Mouse (Mus musculus): ENCODE measurements around the gene Fgfr2. TPM values are rescaled to one million over a fixed set of nuclear protein-coding genes. Genes with fewer than 3 reads are reported as not detected.

Gene Fgfr2
- polyA plus RNA-seq, 1 experiment: 0.17 TPM

DNA sequence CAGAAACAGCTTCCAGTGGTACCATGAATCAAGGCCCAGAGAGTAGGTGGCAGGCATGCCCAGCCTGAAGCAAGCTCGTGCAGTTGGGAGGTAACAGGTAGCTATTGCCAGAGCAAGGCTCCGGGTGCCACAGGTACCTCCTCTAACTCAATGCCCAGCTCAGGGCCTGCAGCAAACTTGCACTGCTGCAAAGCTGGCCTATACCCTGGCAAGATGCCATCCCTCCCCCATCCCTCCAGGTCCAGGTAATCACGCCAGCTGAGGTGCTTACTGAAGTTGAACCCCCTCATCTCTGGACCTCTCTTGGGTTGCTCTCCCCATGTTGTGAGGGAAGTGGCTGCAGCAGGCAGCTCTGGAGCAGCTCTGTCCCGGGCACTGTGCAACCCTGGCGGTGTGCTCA lies 464.5 kb downstream of the Fgfr2 start:
- no peaks in the 10 kb centered on the region for H3K79me2 ChIP-seq (ENCODE audit: control insufficient read depth, insufficient read depth)
- H3K4me2 ChIP-seq (ENCODE audit: low read depth): no peak overlapping the region
- H3ac ChIP-seq (ENCODE audit: control insufficient read depth, insufficient read length): no peak overlapping the region
- no peaks in the 10 kb centered on the region for H3K27me3 ChIP-seq (ENCODE audit: control insufficient read depth, insufficient read depth, insufficient read length)
- TF ChIP-seq POLR2A (IDR thresholded peaks at IDR 0.05; ENCODE audit: insufficient read length, low read depth): no peak
- H3K36me3 ChIP-seq (ENCODE audit: control insufficient read depth, insufficient read depth): no peaks in the 10 kb centered on the region
- H3K4me3 ChIP-seq: no peak overlapping the region

DNA sequence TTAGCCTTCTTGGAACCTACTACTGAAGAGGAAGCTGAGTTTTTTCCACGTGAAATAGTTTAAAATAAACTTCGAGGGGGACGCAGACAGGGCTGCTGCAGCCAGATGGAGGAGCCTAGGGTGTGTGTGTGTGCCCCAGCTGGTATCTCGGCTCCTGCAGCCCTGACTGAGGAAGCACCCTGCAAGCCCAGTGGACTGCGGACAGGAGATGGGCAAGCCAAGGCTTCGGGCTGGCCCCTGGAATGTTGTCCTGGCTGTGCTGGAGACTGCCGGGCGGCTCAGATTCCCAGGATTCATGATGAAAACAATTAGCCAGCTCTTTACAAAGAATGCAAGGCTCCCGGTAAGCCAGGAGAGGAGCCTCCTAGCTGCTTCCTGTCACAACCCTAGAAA lies 465.1 kb downstream of the Fgfr2 start:
- no peak overlapping the region for H3ac ChIP-seq (ENCODE audit: control insufficient read depth, insufficient read length)
- no peaks in the 10 kb centered on the region for H3K79me2 ChIP-seq (ENCODE audit: control insufficient read depth, insufficient read depth)
- no peaks in the 10 kb centered on the region for H3K36me3 ChIP-seq (ENCODE audit: control insufficient read depth, insufficient read depth)
- TF ChIP-seq E2F4 (IDR thresholded peaks at IDR 0.05; ENCODE audit: insufficient read depth) (no peak), MYOG (IDR thresholded peaks at IDR 0.05; ENCODE audit: control insufficient read depth in 1 of 3, insufficient read depth in 1 of 3, insufficient read length in 2 of 3, low read depth in 2 of 3) (no peak), CEBPB (IDR thresholded peaks at IDR 0.05; ENCODE audit: insufficient read depth, poor library complexity, severe bottlenecking) (no peak), MAX (IDR thresholded peaks at IDR 0.05; ENCODE audit: low read depth) (no peak), USF1 (IDR thresholded peaks at IDR 0.05; ENCODE audit: low read depth) (no peak), REST (IDR thresholded peaks at IDR 0.05; ENCODE audit: insufficient read depth, insufficient read length) (no peak)
- H3K27me3 ChIP-seq (ENCODE audit: control insufficient read depth, insufficient read depth, insufficient read length): peaks cover 5% of the 10 kb centered on the region
- no peak overlapping the region for H3K4me3 ChIP-seq
- H3K4me2 ChIP-seq (ENCODE audit: low read depth): no peak overlapping the region

DNA sequence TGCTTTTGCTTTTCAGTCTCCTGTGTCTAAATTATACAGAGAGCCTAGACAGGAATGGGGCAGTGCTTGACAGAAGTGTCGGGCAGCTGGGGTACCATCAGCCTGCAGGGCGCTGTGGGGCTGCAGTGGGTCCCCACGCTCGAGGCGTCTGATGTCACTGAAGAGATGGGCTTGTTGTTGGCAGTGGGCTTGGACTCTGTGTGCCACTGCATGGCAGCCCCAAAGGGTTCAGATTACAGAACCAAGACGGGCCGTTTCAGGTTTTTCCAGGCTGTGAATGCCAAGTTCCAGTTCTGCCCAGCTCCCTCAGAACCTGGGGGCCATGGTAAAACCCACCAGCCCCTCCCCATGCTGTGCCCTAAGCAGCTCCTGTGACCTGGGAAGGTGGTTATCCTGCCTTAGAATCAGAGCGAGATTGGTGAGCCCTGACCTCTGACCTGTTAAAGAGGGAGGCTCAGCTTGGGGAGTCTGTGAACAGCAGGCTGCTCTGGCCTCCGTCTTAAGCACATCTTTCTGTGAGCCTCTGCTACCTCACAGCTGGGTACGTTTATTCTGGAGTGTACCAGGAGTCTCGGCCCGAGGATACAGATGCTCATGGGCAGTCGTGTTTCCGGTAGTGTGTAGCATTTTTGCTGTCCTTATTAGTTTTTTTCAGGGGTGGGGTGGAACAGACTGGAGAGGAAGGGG lies 465.6 kb downstream of the Fgfr2 start:
- Histone ChIP-seq H3K4me3 (no peak overlapping the region), H3K27me3 (ENCODE audit: control insufficient read depth, insufficient read depth, insufficient read length) (peaks cover 10% of the 10 kb centered on the region), H3ac (ENCODE audit: control insufficient read depth, insufficient read length) (no peak overlapping the region), H3K79me2 (ENCODE audit: control insufficient read depth, insufficient read depth) (no peaks in the 10 kb centered on the region), H3K4me2 (ENCODE audit: low read depth) (no peak overlapping the region), H3K36me3 (ENCODE audit: control insufficient read depth, insufficient read depth) (no peaks in the 10 kb centered on the region)
- TF ChIP-seq MYOD1 (IDR thresholded peaks at IDR 0.05; ENCODE audit: control insufficient read depth in 1 of 3, insufficient read length in 2 of 3, low read depth in 2 of 3) (no peak), USF1 (IDR thresholded peaks at IDR 0.05; ENCODE audit: low read depth) (no peak), TCF12 (IDR thresholded peaks at IDR 0.05; ENCODE audit: insufficient read depth, poor library complexity, severe bottlenecking) (no peak), E2F4 (IDR thresholded peaks at IDR 0.05; ENCODE audit: insufficient read depth) (no peak), CEBPB (IDR thresholded peaks at IDR 0.05; ENCODE audit: insufficient read depth, poor library complexity, severe bottlenecking) (no peak), POLR2AphosphoS2 (IDR thresholded peaks at IDR 0.05; ENCODE audit: insufficient read length, low read depth) (no peak), MYOG (IDR thresholded peaks at IDR 0.05; ENCODE audit: control insufficient read depth in 1 of 3, insufficient read depth in 1 of 3, insufficient read length in 2 of 3, low read depth in 2 of 3) (no peak), TCF3 (IDR thresholded peaks at IDR 0.05; ENCODE audit: insufficient read length, low read depth) (no peak), REST (IDR thresholded peaks at IDR 0.05; ENCODE audit: insufficient read depth, insufficient read length) (no peak)

DNA sequence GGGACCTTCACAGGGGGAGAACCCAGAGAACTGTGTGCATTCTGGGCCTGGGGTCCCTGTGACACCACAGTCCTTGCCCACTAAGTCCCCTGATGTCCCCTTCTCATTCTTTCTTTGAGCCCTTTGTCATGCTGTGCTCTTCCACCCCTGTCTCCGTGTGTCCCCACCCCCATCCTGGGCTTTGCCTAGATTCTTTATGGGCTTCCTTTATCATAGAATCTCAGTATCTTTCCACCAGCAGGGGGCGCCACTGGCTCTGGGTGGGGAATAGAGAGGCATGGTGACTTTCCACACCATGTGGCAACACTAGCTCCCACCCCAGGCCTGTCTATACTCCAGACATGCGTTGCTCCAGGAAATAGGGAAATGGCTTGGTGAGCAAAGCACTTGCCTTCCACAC lies 466.6 kb downstream of the Fgfr2 start:
- no peak overlapping the region for H3ac ChIP-seq (ENCODE audit: control insufficient read depth, insufficient read length)
- no peak overlapping the region for H3K4me3 ChIP-seq
- H3K36me3 ChIP-seq (ENCODE audit: control insufficient read depth, insufficient read depth): no peaks in the 10 kb centered on the region
- peaks cover 11% of the 10 kb centered on the region for H3K27me3 ChIP-seq (ENCODE audit: control insufficient read depth, insufficient read depth, insufficient read length)
- H3K79me2 ChIP-seq (ENCODE audit: control insufficient read depth, insufficient read depth): no peaks in the 10 kb centered on the region
- TF ChIP-seq E2F4 (IDR thresholded peaks at IDR 0.05; ENCODE audit: insufficient read depth) (no peak), CEBPB (IDR thresholded peaks at IDR 0.05; ENCODE audit: insufficient read depth, poor library complexity, severe bottlenecking) (no peak), POLR2AphosphoS2 (IDR thresholded peaks at IDR 0.05; ENCODE audit: insufficient read length, low read depth) (no peak), SRF (IDR thresholded peaks at IDR 0.05; ENCODE audit: control insufficient read depth, insufficient read length, low read depth) (no peak), TCF3 (IDR thresholded peaks at IDR 0.05; ENCODE audit: insufficient read length, low read depth) (no peak), POLR2A (IDR thresholded peaks at IDR 0.05; ENCODE audit: insufficient read length, low read depth) (no peak), TCF12 (IDR thresholded peaks at IDR 0.05; ENCODE audit: insufficient read depth, poor library complexity, severe bottlenecking) (no peak), MAX (IDR thresholded peaks at IDR 0.05; ENCODE audit: low read depth) (no peak), MYOG (IDR thresholded peaks at IDR 0.05; ENCODE audit: control insufficient read depth in 1 of 3, insufficient read depth in 1 of 3, insufficient read length in 2 of 3, low read depth in 2 of 3) (no peak), MYOD1 (IDR thresholded peaks at IDR 0.05; ENCODE audit: control insufficient read depth in 1 of 3, insufficient read length in 2 of 3, low read depth in 2 of 3) (no peak), REST (IDR thresholded peaks at IDR 0.05; ENCODE audit: insufficient read depth, insufficient read length) (no peak), USF1 (IDR thresholded peaks at IDR 0.05; ENCODE audit: low read depth) (no peak)
- peak overlapping the region; percentile 60 for H3K4me2 ChIP-seq (ENCODE audit: low read depth)

DNA sequence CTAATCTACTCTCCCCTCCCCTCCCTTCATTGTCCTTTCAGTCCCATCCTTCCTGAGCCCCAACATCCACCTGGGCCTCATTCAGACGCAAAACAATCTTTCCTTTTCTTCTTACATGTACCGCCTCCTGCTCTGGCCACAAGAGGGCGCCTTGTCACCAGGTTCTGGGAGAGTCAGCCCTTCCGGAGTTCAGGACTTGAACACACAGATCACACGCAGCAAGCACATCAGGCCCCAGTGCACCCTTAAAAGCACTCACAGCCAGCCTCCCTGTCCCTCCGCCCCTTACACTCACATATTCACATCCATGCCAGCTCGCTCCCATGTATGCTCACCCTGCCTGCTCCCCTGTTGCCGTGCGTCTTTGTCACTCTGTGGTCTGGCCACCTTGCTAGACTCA lies 467.1 kb downstream of the Fgfr2 start:
- no peaks in the 10 kb centered on the region for H3K79me2 ChIP-seq (ENCODE audit: control insufficient read depth, insufficient read depth)
- peaks cover 14% of the 10 kb centered on the region for H3K27me3 ChIP-seq (ENCODE audit: control insufficient read depth, insufficient read depth, insufficient read length)
- H3K4me2 ChIP-seq (ENCODE audit: low read depth): peak overlapping the region; percentile 60

More for the DNA sequence above, 467.1 kb downstream of the Fgfr2 start:
- TF ChIP-seq MAX (IDR thresholded peaks at IDR 0.05; ENCODE audit: low read depth) (no peak), POLR2AphosphoS2 (IDR thresholded peaks at IDR 0.05; ENCODE audit: insufficient read length, low read depth) (no peak), MYOG (IDR thresholded peaks at IDR 0.05; ENCODE audit: control insufficient read depth in 1 of 3, insufficient read depth in 1 of 3, insufficient read length in 2 of 3, low read depth in 2 of 3) (no peak), REST (IDR thresholded peaks at IDR 0.05; ENCODE audit: insufficient read depth, insufficient read length) (no peak), POLR2A (IDR thresholded peaks at IDR 0.05; ENCODE audit: insufficient read length, low read depth) (peak; percentile 14), SRF (IDR thresholded peaks at IDR 0.05; ENCODE audit: control insufficient read depth, insufficient read length, low read depth) (no peak), TCF3 (IDR thresholded peaks at IDR 0.05; ENCODE audit: insufficient read length, low read depth) (no peak), TCF12 (IDR thresholded peaks at IDR 0.05; ENCODE audit: insufficient read depth, poor library complexity, severe bottlenecking) (no peak), CEBPB (IDR thresholded peaks at IDR 0.05; ENCODE audit: insufficient read depth, poor library complexity, severe bottlenecking) (no peak), USF1 (IDR thresholded peaks at IDR 0.05; ENCODE audit: low read depth) (no peak), E2F4 (IDR thresholded peaks at IDR 0.05; ENCODE audit: insufficient read depth) (no peak), MYOD1 (IDR thresholded peaks at IDR 0.05; ENCODE audit: control insufficient read depth in 1 of 3, insufficient read length in 2 of 3, low read depth in 2 of 3) (peak in 1 of 3 experiments; percentile 11)
- Histone ChIP-seq H3K36me3 (ENCODE audit: control insufficient read depth, insufficient read depth) (no peaks in the 10 kb centered on the region), H3K4me3 (no peak overlapping the region), H3ac (ENCODE audit: control insufficient read depth, insufficient read length) (no peak overlapping the region)
